Mouse (Mus musculus): ENCODE measurements around the gene Cox6b2. TPM values are rescaled to one million over a fixed set of nuclear protein-coding genes. Genes with fewer than 3 reads are reported as not detected.
"Not testable (repeated sequence)": the region's sequence is repeated elsewhere in the genome, so short reads cannot be mapped to it uniquely, and the experiment has no call there.

Gene Cox6b2
- polyA plus RNA-seq (2017; shearing (Covaris generic)), result 1 to 10 TPM; 2.1 to 4.5 TPM

DNA sequence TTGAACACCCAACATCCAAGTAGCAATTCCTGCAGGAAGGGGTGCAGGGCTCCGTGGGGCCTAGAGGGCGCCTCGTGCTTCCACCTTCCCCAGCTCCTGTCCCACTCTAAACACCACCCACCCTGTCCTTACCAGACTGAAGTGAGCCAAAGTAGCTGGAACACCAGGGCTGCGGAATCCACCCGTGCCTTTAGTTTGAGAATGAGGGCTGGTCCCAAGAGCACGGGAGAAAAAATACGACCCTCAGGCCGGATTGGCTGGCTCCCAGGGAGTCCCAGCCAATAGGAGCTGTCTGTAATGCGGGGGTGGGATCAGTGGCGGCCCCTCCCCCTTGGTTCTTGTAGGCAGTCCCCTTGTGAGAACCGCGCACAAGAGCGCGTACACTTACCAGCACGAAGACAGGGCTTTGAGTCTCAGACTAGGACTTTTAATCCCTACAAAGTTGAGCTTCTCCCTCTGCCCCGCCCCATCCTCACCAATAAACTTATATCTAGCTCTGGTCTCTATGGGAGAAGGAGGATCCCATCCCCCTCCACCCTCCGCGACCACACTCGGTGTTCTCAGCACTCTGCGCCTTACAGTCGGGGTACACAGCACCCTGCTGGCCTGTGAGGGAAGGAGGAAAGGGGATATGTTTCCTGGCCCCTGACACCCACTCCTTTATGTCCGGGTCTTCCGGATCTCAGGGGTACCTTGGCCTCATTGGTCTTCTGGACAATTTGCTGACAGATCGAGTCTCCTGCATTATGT, at the start of gene Cox6b2:
Gene Cox6b2, minus strand, starts transcription at position 274 of the 750 bp plus-strand sequence.
- ATAC-seq, result peak; percentile 28

DNA sequence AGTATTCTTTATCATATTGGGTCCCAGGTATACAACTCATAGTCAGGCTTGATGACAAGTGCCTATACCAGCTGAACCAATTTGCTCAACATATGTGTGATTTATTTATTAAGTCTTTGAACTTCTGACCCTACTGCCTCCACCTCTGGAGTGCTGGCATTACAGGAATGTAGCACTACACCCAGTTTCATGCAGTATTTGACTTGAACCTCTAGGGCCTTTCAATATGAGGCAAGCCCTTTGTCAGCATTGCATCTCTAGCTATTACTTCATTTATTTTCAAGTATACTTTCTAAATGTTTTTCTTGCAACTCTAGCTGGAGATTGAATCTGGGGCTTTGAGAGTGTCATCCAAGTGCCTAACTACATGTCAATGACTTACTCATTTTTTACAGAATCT, 49.4 kb upstream of the Cox6b2 start:
- no peak for ATAC-seq

DNA sequence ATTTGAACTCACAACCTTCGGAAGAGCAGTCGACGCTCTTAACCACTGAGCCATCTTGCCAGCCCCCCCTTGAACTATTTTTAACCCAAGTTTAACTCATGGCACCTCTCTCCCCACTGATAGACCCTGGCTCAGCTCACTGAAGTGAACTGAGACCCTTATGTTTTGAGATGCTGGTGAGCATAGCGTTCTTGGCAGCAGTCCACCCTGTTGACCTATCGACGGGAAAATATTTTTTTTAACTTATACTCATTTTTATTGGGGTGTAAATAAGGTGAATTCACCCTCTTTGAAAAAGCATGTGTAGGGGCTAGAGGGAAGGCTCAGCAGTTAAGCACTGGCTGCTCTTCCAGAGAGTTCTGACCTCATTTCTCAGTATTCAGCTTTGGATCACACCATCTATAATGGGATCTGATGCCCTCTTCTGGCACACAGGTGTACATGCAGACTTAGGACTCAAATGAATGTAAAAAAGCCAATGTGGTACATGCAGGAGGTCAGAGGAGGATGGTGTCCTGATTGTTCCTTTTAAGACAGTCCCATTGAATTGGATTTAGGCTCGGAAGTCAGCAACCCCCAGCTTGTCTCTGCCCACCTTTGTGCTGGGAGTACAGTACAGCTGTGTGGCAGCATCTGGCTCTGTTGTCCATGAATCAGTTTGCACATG, 43.0 kb upstream of the Cox6b2 start:
- ATAC-seq, result peak; percentile 17

DNA sequence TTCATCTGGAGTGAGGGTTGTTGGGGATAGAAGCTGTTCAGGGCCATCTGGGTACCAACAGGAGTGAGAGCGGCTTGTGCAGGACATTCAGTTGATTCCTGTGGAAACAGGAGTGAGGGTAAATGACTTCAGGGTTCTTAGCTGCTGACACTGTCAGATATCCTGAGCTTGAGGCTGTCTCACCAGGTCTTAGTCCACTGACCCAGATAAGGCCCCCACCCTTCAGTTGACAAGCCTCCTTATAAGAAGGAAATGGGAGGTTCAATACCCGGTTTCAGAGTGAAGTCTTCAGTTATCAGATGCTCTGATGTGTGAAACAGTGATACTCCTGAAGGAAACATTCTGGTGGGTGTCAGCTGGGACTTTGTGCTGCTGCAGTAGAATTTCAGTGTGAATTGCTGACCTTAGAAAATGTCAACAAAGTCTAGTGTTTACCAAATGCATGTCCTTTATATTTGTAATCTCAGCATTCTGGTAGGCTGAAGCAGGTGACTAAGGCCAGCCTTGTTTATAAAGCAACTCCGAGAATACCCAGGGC, 41.8 kb upstream of the Cox6b2 start:
- ATAC-seq, result no peak

DNA sequence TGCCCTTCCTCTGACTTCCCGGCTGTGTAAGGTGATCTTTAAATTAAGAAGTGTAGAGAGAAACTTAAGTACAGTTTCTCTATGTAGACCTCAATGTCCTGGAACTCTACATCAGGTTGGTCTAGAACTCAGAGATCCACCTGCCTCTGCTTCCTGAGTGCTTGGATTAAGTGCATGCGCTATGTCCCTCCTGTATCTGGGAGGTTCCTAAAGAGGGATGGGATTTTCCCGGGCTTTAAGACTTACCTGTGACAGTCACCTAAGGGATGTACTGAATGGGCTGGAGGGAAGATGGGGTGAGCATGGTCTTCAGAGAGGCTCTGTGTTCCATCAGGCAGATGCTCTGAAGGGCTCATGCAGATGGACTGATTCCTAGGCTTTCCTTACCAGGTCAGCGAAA, 40.8 kb upstream of the Cox6b2 start:
- no peak for ATAC-seq

DNA sequence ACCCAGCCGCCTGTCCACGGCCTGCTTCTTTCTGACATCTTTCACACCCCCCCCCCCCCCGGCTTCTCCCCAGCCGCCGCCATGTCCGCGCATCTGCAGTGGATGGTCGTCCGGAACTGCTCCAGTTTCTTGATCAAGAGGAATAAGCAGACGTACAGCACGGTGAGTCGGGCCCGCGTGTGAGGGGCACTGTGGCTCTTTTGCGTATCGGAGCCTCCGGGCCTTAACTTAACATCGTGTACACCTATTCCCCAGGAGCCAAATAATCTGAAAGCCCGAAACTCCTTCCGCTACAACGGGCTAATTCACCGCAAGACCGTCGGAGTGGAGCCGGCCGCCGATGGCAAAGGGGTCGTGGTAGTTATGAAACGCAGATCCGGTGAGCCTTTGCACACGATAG, 40.4 kb upstream of the Cox6b2 start:
- ATAC-seq, result not testable (repeated sequence)

DNA sequence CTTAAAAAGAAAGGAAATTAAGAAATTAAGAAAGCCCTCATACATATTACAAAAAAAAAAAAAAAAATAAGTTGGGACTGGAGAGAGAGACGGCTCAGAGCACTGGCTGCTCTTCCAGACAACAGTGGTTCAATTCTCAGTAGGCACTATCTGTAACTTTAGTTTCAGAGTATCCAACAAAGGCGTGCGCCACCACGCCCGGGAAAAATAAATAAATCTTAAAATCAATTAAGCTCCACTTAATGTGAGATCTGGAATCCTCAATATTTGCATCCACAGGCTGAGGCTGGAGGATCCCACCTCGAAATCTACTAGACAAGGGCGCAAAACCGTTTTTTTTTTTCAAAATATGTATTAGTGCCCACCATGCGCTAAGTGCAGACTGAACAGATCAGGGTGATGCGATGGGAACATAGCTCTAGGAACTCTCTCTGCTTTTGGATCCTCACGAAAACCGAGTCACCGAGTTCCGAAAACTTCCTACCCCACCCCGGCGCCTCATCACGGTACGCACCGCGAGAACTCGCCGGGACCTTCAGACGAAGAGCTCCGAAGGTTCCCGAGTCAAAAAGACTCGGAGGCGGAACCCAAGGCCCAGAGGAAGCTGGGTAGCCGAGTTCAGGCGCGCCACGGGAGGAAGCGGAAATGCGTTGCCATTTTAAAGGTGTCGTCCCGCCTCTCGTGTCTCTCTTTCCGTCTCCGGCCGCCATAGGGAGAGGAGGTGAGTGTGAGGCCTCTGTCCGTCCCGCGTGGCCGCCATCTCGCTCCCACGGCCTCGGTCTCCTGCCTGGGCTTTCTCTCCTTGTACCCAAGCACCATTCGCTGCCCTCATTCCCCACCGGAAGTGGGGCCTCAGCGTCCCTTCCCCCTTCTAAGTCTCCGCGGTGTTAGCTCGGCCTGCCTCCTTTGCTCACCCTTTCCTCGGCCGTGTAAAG, 39.7 kb upstream of the Cox6b2 start, which contains the start of gene Rpl28:
Gene Rpl28, plus strand, starts transcription at position 597 of the 935 bp plus-strand sequence.
- ATAC-seq, result peak; percentile 92

DNA sequence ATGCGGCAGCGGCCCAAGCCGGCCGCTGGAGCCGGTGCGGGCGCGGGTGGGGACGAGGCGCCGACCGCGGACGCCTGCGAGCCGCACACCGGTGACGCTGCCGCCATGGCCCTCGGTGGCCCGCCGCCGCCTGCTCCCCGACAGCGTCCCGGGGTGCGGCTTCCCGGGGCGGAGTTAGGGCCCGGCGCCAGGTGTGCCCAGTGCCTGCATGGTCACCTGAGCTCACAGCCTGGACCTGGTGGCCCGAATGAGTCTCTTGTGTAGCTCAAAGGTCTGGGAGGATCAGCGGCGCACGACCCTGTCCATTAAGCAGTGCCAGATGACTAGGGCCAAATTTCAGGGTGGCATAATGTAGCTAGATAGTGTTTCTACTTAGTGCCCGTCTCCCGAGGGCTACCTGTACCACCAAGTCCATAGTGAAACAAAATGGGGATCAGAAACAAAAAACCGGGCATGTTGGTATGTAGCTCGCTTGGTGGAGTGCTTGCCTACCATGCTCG, 36.6 kb upstream of the Cox6b2 start, which contains the start of gene Tmem238:
Gene Tmem238, minus strand, starts transcription at position 221 of the 500 bp plus-strand sequence.
- ATAC-seq, result no peak

DNA sequence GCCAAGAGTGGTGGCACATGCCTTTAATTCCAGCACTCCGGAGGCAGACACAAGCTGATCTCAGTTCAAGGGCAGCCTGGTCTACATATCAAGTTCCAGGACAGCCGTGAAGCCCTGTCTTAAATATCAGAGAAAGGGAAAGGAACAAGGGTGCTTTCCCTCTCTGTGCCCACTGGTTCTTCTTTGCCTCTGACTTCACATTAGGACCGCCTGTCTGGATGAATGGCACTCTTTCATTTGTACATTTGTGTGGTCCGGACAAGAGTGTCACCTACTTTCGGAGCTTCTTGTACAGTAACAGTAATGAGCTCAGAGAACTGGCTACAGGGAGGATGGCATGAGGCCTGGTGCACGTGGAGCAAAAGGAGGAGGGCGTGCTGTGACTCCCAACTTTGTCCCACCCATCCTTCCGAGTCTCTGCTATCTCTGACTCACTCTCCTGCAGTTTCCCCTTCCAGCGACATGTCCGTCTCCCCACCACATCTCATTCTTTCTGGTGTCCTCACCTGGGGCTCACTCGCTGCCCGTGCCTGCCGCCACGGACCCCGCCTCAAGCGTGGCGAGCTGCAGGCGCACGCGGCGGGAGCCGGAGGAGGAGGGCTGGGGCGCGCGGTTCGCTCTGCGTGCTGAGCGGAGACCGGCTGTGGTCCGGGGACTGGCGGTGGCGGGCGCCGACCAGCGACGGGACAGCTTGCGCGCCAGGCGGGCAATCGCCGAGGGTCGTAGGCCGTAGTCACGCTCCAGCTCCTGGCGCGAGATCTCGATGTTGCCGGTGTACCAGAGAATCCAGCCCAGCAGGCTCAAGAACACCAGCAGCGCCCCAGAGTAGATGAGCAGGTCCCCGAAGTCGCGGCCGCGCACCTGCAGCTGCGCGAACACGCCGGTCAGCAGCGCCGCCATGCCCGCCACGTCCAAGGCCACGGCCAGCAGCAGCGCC, 35.9 kb upstream of the Cox6b2 start:
- no peak for ATAC-seq

DNA sequence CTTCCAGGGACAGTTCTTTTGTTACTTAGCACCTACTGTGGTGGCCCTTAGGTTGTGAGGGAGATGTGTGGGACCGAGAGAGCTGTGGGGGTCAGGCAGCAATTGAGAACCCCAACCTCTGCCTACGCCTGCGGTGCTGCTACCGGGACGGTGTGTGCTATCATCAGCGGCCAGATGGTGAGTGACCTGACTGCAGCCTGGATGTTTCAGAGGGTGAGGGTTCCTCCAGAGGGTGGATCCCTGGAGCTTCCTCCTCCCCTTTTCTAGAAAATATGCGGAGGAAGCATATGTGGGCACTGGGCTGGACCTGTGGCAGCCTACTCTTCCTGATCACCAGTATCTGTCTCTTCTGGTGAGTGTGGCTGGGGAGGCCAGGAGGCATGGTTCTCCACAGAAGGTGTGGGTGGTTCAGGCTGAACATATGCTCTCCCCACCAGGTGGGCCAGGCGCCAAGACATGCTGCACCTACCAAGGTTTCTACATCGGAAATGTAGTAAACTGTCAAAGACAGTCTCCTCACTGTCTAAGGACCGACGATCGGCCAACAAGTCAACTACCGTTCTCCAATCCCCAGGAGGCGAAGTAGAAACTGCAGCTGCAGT, 30.9 kb upstream of the Cox6b2 start:
- ATAC-seq, result no peak

DNA sequence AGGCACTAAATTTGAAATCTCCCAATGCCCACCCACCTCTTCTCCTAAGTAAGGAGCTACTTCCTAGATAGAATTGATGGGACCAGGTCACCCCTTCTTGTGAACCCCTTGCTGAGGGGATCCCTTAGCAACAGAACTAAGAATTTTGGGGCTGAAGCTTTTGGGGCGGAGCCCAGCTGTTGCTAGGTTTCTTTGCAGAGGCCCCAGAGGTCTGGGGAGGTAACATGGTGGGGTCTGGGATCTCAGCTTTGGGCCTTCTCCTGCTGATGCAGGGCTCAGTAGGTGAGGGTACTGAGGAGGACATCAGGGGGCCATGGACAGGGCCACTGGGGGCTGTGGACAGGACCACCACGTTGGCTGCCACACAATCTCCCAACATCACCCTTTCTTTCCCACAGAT, 29.9 kb upstream of the Cox6b2 start, which contains the start of the genes Il11 and Tmem190:
Gene Il11, minus strand, starts transcription at position 101 of the 400 bp plus-strand sequence.
Gene Tmem190, plus strand, starts transcription at position 179 of the 400 bp plus-strand sequence.
- ATAC-seq, result no peak

DNA sequence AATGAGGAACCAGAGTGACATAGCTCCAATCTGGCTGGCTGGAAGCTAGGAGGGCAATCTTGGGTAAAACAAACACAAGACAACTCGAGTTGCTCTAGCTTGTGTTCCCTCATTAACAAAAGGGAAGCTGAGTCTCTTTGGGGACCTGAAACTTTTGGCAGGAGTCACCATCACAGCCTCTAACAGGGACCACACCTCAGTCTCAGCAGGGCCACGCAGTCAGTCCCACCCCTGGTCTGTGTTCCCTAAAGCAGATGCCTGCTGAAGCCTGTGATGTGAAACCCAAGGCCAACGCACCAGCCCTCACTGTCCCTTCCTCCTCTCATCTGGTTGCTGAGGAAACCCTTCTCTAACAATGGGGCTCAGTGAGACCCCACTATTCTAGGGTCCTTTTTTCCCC, 29.2 kb upstream of the Cox6b2 start:
- ATAC-seq, result no peak

DNA sequence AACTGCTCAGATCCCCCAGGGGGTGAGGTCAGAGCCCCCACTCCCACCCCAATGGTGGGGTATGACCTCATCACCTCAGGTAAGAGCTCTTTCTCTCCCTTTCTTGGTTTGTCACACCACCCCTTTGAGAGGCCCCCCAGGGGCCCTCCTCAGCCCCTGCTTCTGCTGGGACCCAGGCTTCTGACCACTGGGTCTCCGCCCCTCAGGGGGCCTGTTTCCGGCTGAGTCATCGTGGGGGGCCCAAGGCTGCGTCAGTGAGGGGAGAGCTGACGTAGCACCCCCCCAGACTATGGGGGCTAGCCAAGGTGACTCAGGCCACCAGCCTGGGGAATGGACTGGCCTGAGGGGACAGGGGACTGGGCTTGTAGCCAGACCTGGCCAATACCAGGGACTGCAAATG, 27.0 kb upstream of the Cox6b2 start:
- no peak for ATAC-seq

DNA sequence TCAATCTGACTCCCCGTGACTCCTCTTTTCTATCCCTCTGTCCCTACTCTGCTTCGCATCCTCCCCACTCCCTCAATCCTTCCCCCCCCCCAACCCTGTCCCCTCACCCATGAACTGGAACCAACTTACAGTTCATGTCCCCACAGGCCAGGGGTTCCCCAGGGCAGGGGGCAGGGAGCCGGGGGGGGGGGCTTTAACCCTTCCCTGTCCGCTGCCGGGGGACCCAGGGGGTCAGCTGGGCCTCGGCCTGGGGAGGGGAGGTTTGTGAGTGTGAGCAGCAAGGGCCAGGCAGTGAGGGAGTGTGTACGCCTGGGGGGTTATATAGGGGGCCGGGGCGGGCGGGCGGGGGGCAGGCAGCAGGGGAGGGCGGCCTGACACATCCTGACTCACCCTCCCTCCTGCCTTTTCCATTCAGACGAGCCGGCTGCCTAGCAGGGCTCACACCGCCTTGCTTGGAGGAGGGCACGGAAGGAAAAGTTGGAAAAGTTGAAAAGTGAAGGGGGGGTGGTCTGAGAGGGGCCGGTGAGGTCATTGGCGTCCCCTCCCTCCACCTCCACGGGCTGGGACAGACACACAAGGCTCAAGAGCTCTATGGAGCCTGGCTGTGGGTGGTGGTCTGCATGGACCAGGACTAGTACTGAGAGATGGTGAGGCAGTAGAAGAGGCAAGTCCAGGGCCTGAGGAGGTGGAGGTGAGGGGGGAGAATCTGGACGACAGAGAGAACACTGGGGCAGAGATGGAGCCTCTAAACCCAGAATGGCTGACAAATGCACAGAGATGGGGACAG, 25.1 kb upstream of the Cox6b2 start:
- ATAC-seq, result no peak

DNA sequence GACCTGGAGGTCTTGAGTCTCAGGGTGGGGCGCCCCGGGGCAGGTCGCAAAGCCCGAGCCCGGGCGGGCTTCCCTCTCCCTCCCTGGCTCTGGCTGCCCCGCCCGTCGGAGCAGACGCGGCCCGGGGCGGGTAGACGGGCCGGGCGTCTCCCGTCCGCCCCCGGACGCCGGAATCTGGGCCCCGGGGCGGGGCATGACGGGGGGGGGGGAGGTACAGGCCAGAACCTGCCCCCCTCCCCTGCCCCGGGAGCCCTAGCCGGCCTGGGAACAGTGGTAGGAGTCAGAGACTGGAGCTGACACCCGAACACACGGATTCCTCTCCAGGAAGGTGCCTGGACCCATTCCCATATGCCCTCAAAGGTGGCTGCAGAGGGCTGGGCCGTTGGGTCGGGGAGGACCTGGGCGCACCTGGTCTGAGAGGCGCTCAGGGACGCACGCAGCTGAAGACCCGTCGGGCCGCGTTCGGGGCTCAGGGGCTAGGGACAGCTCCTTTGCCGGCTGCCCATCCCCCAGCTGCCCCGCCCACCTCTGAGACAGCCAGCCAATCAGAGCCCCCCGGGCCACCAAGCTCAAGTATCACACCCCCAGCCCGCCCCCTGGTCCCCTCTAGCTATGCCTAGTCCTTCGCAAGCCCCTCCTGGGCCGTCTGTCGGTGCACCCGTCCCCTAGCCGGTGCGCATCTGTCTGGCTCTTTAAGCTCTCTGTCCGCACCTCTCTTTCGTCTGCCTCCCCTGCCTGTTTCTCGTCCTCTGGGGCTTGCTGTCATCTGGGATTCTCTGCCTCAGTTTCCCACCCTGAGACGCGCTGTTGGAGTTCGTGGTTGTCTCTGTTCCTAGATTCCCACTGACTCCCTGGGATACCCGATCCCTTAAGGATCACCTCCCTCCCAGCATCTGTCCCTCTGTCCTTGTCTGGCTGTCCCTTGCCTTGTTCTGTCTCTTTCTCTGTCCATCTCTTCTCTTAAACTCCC, 24.3 kb upstream of the Cox6b2 start:
- peak; percentile 32 for ATAC-seq

DNA sequence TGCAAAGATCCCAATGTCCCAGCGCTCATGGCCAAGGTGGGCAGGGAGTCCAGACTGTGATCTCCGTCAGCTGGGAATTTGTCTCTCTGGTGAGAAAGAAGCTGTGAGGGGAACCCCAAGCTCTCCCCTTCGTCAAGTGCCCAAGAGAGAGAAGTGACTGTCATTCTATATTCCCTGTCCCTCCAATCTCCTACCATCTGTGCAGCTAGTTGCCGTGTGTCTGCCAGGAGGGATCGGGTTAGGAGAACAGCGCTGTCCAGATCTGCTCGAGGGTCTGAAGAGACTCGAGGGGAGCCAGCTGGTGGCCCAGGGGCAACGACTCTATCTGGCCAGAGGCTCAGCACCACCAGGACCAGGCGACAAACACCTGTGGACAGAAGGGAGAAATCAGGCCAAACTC, 23.2 kb upstream of the Cox6b2 start:
- ATAC-seq, result no peak

DNA sequence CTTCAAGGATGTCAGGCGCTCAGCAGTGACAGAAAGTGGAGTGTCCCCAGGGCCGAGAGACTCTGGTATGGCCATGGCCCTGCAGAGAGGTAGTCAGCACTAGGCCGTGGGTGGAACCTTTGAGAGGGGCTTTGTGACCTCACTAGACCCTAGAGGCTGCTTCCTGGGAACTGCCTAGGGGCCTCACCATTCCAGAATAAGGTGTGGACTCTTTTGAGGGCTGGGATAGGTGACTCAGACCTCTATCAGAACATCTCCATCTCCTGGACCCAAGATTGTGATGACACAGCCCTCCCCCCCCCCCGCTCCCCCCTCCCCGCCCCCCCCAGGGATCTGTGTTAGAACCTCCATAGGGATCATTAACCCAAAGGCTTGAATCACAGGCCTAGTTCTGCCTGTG, 18.3 kb upstream of the Cox6b2 start, which contains the start of gene Fam71e2:
Gene Fam71e2, minus strand, starts transcription at position 101 of the 400 bp plus-strand sequence.
- ATAC-seq, result no peak

DNA sequence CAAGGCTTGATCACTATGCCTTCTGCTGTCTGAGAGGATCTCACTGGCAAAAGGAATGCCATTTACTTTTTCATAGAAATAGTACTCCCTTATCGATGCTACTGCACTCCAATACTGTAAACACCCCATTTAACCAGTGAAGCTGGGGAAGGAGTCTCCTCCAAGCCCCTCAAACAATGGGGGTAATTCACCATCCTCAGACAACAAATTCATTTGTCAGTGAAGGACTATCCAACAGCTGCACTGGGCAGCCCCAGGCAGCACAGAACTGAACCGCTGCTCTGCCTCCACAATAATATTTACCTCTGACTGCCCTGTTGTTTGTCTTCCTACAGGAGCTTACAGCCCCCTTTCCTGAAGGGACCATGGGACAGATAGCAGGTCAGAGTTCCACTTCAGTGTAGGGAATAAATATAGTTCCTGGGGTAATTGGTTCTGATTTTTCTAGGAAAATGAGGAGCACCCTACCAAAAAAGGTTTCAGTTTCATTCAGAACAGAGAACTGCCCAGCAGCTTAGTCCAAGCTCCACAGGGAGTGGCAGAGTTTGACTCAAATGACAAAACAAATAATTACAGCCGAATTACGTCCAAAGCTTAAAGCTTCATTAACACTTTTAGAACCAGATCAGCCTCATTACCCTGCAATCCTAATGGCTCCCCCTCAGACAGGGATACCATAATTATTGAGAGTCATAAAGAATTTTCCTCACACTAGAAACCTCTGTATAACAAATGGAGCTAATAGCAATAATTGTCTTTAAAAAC, 12.2 kb upstream of the Cox6b2 start:
- ATAC-seq, result no peak

All from activated CD4-positive, CD25-positive, alpha-beta regulatory T cell, adult 4 months (primary cell).